Mouse (Mus musculus) brain, embryonic 14.5 days (tissue): ENCODE measurements at regions not wholly inside any gene's neighbourhood (a gene's known extent, or its start where the extent isn't known, plus 50 kb on each side); places are given as distances from the start of the nearest gene placed in this dataset.

Experiments
- CTCF ChIP-seq: fragments of 200-500 bp; IDR thresholded peaks from 2 replicates; pipeline ENCODE4 v1.5.1; 2012; ENCODE audit warnings: inconsistent platforms, mild to moderate bottlenecking, moderate library complexity, borderline replicate concordance; ENCODE audit not compliant: insufficient read depth, insufficient read length; ENCODE audit errors: extremely low read depth
- POLR2A ChIP-seq: fragments of 200-500 bp; IDR thresholded peaks from 2 replicates; pipeline ENCODE4 v1.6.1; 2012; ENCODE audit warnings: mild to moderate bottlenecking, inconsistent platforms, borderline replicate concordance; ENCODE audit not compliant: poor library complexity, insufficient read depth, insufficient read length, severe bottlenecking; ENCODE audit errors: extremely low read depth

DNA sequence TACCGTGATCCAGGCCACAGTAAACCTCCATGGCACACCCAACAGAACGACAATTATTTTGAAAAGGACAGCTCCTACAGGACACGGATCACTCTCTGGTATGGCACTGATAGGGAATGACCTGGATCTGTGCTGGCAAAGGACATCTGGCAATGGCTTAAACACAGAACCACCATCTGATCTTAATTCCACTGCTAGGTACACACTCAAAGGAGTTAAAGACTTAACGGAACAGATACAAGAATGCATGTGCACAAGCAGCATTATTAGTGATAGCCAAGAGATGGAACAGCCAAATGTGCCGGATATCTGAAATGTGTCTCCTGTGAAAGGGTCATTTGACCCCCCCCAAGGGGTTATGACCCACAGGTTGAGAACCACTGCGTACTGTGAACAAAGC, 493.0 kb upstream of the Atp11b start:
- TF ChIP-seq POLR2A (no peak), CTCF (no peak)
